Mouse (Mus musculus) heart, adult 2 months (tissue): Measurements from ENCODE around the gene Tldc1.

ENCODE experiments used
- CTCF ChIP-seq: fragments of 200-600 bp; IDR thresholded peaks from 2 replicates; pipeline ENCODE4 v1.8.1; 2022; ENCODE audit warnings: antibody characterized with exemption, mild to moderate bottlenecking, moderate library complexity
- EP300 ChIP-seq: fragments of 200-500 bp; IDR thresholded peaks from 2 replicates; pipeline ENCODE4 v1.6.1; 2011; ENCODE audit warnings: low read depth, low read length, control low read depth; ENCODE audit not compliant: insufficient read depth
- POLR2A ChIP-seq: fragments of 200-500 bp; IDR thresholded peaks from 2 replicates; pipeline ENCODE4 v1.6.1; 2011; ENCODE audit warnings: mild to moderate bottlenecking, low read depth, low read length, control low read depth; ENCODE audit not compliant: insufficient read depth

GRCm38 (mm10) chr8:119779013-119779737 is 959 bp upstream of the Tldc1 start:
- TF ChIP-seq CTCF (peak; percentile 95), POLR2A (no peak), EP300 (peak; percentile 86; the same call in 1 of the 2 replicates)
